Mouse (Mus musculus) MEL (cell line): ENCODE measurements at regions not wholly inside any gene's neighbourhood (a gene's known extent, or its start where the extent isn't known, plus 50 kb on each side); places are given as distances from the start of the nearest gene placed in this dataset.

Source experiments
- MAZ ChIP-seq: IDR thresholded peaks from 2 replicates; pipeline ENCODE4 v1.6.1; 2012; ENCODE audit warnings: low read depth, mild to moderate bottlenecking, inconsistent platforms, low read length, improper control_type of control experiment
- POLR2A ChIP-seq, 2 experiments: IDR thresholded peaks; 2 replicates each; pipeline ENCODE4 v1.6.1; 2011 to 2012; ENCODE audit warnings: low read length in 2 of 2, mild to moderate bottlenecking in 2 of 2, control low read depth in 1 of 2, improper control_type of control experiment in 1 of 2, low read depth in 1 of 2, moderate library complexity in 1 of 2; ENCODE audit not compliant: control insufficient read depth in 1 of 2, insufficient read depth in 1 of 2, poor library complexity in 1 of 2

DNA sequence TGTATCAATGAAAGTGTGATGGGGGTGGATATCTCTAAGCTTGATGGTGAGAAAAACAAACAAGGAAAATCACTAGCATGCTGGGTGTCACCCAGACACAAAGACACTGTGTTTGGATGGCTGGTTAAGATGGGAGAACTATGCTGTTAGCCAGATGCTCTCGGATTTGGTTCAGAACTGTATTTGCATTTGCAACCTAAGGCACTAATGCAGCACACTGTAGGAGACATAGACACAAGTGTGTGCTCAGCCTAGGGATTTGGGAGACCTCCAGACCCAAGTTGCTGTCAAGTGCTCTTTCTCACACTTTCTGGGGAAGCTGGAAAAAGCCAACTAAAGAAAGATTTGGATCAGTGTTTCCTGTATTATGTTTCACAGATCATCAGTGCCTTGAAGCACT lies 173.1 kb upstream of the Prkcq start:
- TF ChIP-seq MAZ = no peak
- no peak for TF ChIP-seq POLR2A (IDR thresholded peaks at IDR 0.05; ENCODE audit: control insufficient read depth in 1 of 2, insufficient read depth in 1 of 2, low read depth in 1 of 2, low read length in 2 of 2, poor library complexity in 1 of 2)
